Mouse (Mus musculus) CH12.LX (cell line): Measurements from ENCODE around the gene Ggt5. TPM values are rescaled to one million over a fixed set of nuclear protein-coding genes. Genes with fewer than 3 reads are reported as not detected.

ENCODE experiments used
- DNase-seq: peaks from one replicate; pipeline ENCODE4 v3.0.0-alpha.2; 2013; ENCODE audit errors: extremely low read depth
- H3K27ac ChIP-seq: 2 replicates; pipeline ENCODE4 v1.5.1; 2012; ENCODE audit warnings: low read depth, mild to moderate bottlenecking, control low read depth, moderate library complexity; ENCODE audit not compliant: insufficient read depth
- H3K27me3 ChIP-seq: replicated peaks from 2 replicates; pipeline ENCODE3; 2012; ENCODE audit warnings: inconsistent platforms
- H3K36me3 ChIP-seq, 2 experiments: replicated peaks in 1 of 2; 2 replicates each; pipeline versions ENCODE3 to v1.6.1; 2012; ENCODE audit warnings: inconsistent platforms in 1 of 2, low read length in 1 of 2, mild to moderate bottlenecking in 1 of 2, mixed read lengths in 1 of 2, moderate library complexity in 1 of 2; ENCODE audit not compliant: control insufficient read depth in 1 of 2, insufficient read depth in 1 of 2
- H3K4me1 ChIP-seq, 2 experiments: 2 replicates each; pipeline ENCODE4 v1.6.1; 2012; ENCODE audit warnings: inconsistent platforms in 1 of 2, moderate library complexity in 1 of 2; ENCODE audit not compliant: insufficient read depth in 2 of 2, control insufficient read depth in 1 of 2
- H3K4me2 ChIP-seq: 2 replicates; pipeline ENCODE4 v1.6.1; 2012; ENCODE audit warnings: low read depth, mild to moderate bottlenecking, control low read depth; ENCODE audit not compliant: poor library complexity, insufficient read depth, severe bottlenecking
- H3K4me3 ChIP-seq, 3 experiments: fragments of 150-350 bp in 1 of 3; sonication (generic) in 1 of 3; replicated peaks in 1 of 3; 2 replicates each; pipeline versions ENCODE3 to v1.5.1; 2011 to 2012; ENCODE audit warnings: low read depth in 2 of 3, low read length in 2 of 3, mild to moderate bottlenecking in 2 of 3, moderate library complexity in 2 of 3, control low read depth in 1 of 3, improper control_type of control experiment in 1 of 3, inconsistent platforms in 1 of 3, mixed read lengths in 1 of 3; ENCODE audit not compliant: poor library complexity in 1 of 3
- H3K79me2 ChIP-seq: replicated peaks from 2 replicates; pipeline ENCODE4 v1.6.1; 2012; ENCODE audit warnings: mild to moderate bottlenecking, moderate library complexity; ENCODE audit not compliant: control insufficient read depth, poor library complexity, insufficient read depth, severe bottlenecking; ENCODE audit errors: extremely low read depth
- H3K9ac ChIP-seq: 2 replicates; pipeline ENCODE4 v1.6.1; 2012; ENCODE audit warnings: low read depth, mild to moderate bottlenecking, control low read depth, moderate library complexity; ENCODE audit not compliant: insufficient read depth
- H3K9me3 ChIP-seq: replicated peaks from 2 replicates; pipeline ENCODE3; 2012; ENCODE audit warnings: low read length, inconsistent platforms, mixed read lengths
- BHLHE40 ChIP-seq: IDR thresholded peaks from 2 replicates; pipeline ENCODE4 v1.6.1; 2011; ENCODE audit warnings: mild to moderate bottlenecking, low read depth, low read length, improper control_type of control experiment
- CHD1 ChIP-seq: IDR thresholded peaks from 2 replicates; pipeline ENCODE4 v1.6.1; 2012; ENCODE audit warnings: low read depth, low read length, improper control_type of control experiment, inconsistent platforms
- CTCF ChIP-seq, 2 experiments: IDR thresholded peaks in 1 of 2; conservative IDR thresholded peaks in 1 of 2; 2 replicates each; pipeline ENCODE4 v1.5.1; 2011 to 2012; ENCODE audit warnings: low read depth in 2 of 2, low read length in 2 of 2, improper control_type of control experiment in 1 of 2, inconsistent platforms in 1 of 2, mild to moderate bottlenecking in 1 of 2, moderate library complexity in 1 of 2
- E2F4 ChIP-seq: IDR thresholded peaks from 2 replicates; pipeline ENCODE4 v1.6.1; 2011; ENCODE audit warnings: low read depth, low read length, improper control_type of control experiment; ENCODE audit not compliant: insufficient replicate concordance
- ELF1 ChIP-seq: IDR thresholded peaks from 2 replicates; pipeline ENCODE4 v1.6.1; 2014; ENCODE audit warnings: low read depth, mild to moderate bottlenecking, inconsistent platforms, low read length, improper control_type of control experiment
- ETS1 ChIP-seq: conservative IDR thresholded peaks from 2 replicates; pipeline ENCODE4 v1.6.1; 2012; ENCODE audit warnings: low read depth, mild to moderate bottlenecking, inconsistent platforms, low read length, improper control_type of control experiment, moderate library complexity
- GABPA ChIP-seq: IDR thresholded peaks from 2 replicates; pipeline ENCODE4 v1.6.1; 2012; ENCODE audit warnings: low read depth, low read length, improper control_type of control experiment, inconsistent platforms; ENCODE audit not compliant: insufficient replicate concordance
- HCFC1 ChIP-seq: IDR thresholded peaks from 2 replicates; pipeline ENCODE4 v1.6.1; 2012; ENCODE audit warnings: low read depth, mild to moderate bottlenecking, inconsistent platforms, low read length, improper control_type of control experiment
- KAT2A ChIP-seq: IDR thresholded peaks from 2 replicates; pipeline ENCODE4 v1.6.1; 2012; ENCODE audit warnings: low read length, improper control_type of control experiment, inconsistent platforms; ENCODE audit not compliant: insufficient replicate concordance
- MAZ ChIP-seq: IDR thresholded peaks from 2 replicates; pipeline ENCODE4 v1.6.1; 2012; ENCODE audit warnings: low read depth, mild to moderate bottlenecking, inconsistent platforms, low read length, improper control_type of control experiment, moderate library complexity
- MXI1 ChIP-seq: IDR thresholded peaks from 2 replicates; pipeline ENCODE4 v1.6.1; 2011; ENCODE audit warnings: mild to moderate bottlenecking, low read depth, low read length, improper control_type of control experiment
- MYC ChIP-seq: IDR thresholded peaks from 2 replicates; pipeline ENCODE4 v1.6.1; 2011; ENCODE audit warnings: low read depth, mild to moderate bottlenecking, improper control_type of control experiment, low read length
- NELFE ChIP-seq: IDR thresholded peaks from 2 replicates; pipeline ENCODE4 v1.6.1; 2011; ENCODE audit warnings: low read depth, low read length, improper control_type of control experiment
- NRF1 ChIP-seq: IDR thresholded peaks from 2 replicates; pipeline ENCODE4 v1.6.1; 2014; ENCODE audit warnings: low read depth, mild to moderate bottlenecking, inconsistent platforms, low read length, improper control_type of control experiment, moderate library complexity
- PAX5 ChIP-seq: IDR thresholded peaks from 2 replicates; pipeline ENCODE4 v1.6.1; 2012; ENCODE audit warnings: low read length, inconsistent platforms, mixed read lengths
- POLR2AphosphoS2 ChIP-seq: IDR thresholded peaks from 2 replicates; pipeline ENCODE4 v1.6.1; 2011; ENCODE audit warnings: low read depth, low read length, improper control_type of control experiment
- RCOR1 ChIP-seq: conservative IDR thresholded peaks from 2 replicates; pipeline ENCODE4 v1.6.1; 2012; ENCODE audit warnings: low read depth, mild to moderate bottlenecking, inconsistent platforms, low read length, improper control_type of control experiment
- SIN3A ChIP-seq: IDR thresholded peaks from 2 replicates; pipeline ENCODE4 v1.6.1; 2012; ENCODE audit warnings: low read length, improper control_type of control experiment, inconsistent platforms
- TBP ChIP-seq: conservative IDR thresholded peaks from 2 replicates; pipeline ENCODE4 v1.6.1; 2011; ENCODE audit warnings: low read depth, low read length, improper control_type of control experiment
- TCF12 ChIP-seq: IDR thresholded peaks from 2 replicates; pipeline ENCODE4 v1.6.1; 2014; ENCODE audit warnings: low read depth, mild to moderate bottlenecking, inconsistent platforms, low read length, improper control_type of control experiment
- USF2 ChIP-seq: conservative IDR thresholded peaks from 2 replicates; pipeline ENCODE4 v1.6.1; 2011; ENCODE audit warnings: low read depth, low read length, improper control_type of control experiment
- ZC3H11A ChIP-seq: IDR thresholded peaks from 2 replicates; pipeline ENCODE4 v1.6.1; 2012; ENCODE audit warnings: low read depth, mild to moderate bottlenecking, inconsistent platforms, low read length, improper control_type of control experiment
- ZKSCAN1 ChIP-seq: IDR thresholded peaks from 2 replicates; pipeline ENCODE4 v1.6.1; 2012; ENCODE audit warnings: low read depth, inconsistent platforms, low read length, improper control_type of control experiment, borderline replicate concordance
- ZNF384 ChIP-seq: IDR thresholded peaks from 2 replicates; pipeline ENCODE4 v1.6.1; 2012; ENCODE audit warnings: low read depth, low read length, improper control_type of control experiment, inconsistent platforms
- dilution Hi-C: fragments of 300-500 bp; cut with MboI; formaldehyde crosslinking; loops from 2 replicates; pipeline ENCODE4 v1.14.3; 2020; ENCODE audit warnings: low sequenced_read_pairs; ENCODE audit not compliant: extremely low pct_unique_long_range_greater_than_20kb, extremely low pct_ligation_motif_present
- in situ Hi-C: fragments of 300-500 bp; cut with MboI; formaldehyde crosslinking; loops from 3 replicates; pipeline ENCODE4 v1.14.3; 2019; ENCODE audit warnings: low sequenced_read_pairs, low pct_ligation_motif_present, low pct_unique_long_range_greater_than_20kb, mixed read lengths
- polyA plus RNA-seq: library from polyadenylated mRNA; unstranded; fragments of >175 nt; gene quantifications from 2 replicates; pipeline ENCODE4 v1.2.1, GENCODE M21; 2012; ENCODE audit warnings: low read depth; ENCODE audit not compliant: insufficient read length
- total RNA-seq, 2 experiments: library from RNA; depleted of rRNA; stranded (reverse); fragments of 300-350 nt in 1 of 2; fragments of >200 nt in 1 of 2; gene quantifications; 2 replicates each; pipeline ENCODE4 v1.2.3; 2012 to 2014

The Ggt5 gene
- total and polyA plus RNA-seq, 3 experiments = not detected

- Histone ChIP-seq H3K79me2 (no peaks in the 10 kb centered on the region), H3K27me3 (peaks cover 8% of the 10 kb centered on the region), H3K36me3 (no peaks in the 10 kb centered on the region), H3K9me3 (no peaks in the 10 kb centered on the region), H3K27ac (no peak overlapping the region), H3K9ac (no peak overlapping the region), H3K4me3 (no peak overlapping the region), H3K4me1 (peaks cover 14 to 32% of the 10 kb centered on the region in 2 experiments), H3K4me2 (no peak overlapping the region)
- TF ChIP-seq MAZ (no peak), KAT2A (no peak), USF2 (no peak), HCFC1 (no peak), ELF1 (no peak), CHD1 (no peak), TCF12 (no peak), SIN3A (no peak), TBP (no peak), CTCF (conservative IDR thresholded peaks at IDR 0.05 in 1 of 2, IDR thresholded peaks at IDR 0.05 in 1 of 2; ENCODE audit: low read depth in 2 of 2, low read length in 2 of 2) (no peak), ETS1 (no peak), RCOR1 (no peak), NRF1 (no peak), E2F4 (no peak), MYC (no peak)
- no peak for DNase-seq
- in situ Hi-C loops (no loop called here), dilution Hi-C loops (no loop called here)
These were observed 33.6 kb upstream of the Ggt5 start for GRCm38 (mm10) chr10:75555557-75555956.

- no peak overlapping the region for H3K4me3 ChIP-seq
- in situ Hi-C loops = no loop called here
- DNase-seq = no peak
- H3K4me2 ChIP-seq = no peak overlapping the region
- H3K27me3 ChIP-seq = peaks cover 13% of the 10 kb centered on the region
- H3K79me2 ChIP-seq = no peaks in the 10 kb centered on the region
- no peak for TF ChIP-seq PAX5
- TF ChIP-seq MXI1 = no peak
- TF ChIP-seq ZNF384 = no peak
- TF ChIP-seq BHLHE40 = no peak
- TF ChIP-seq ZKSCAN1 = no peak
- TF ChIP-seq MYC = no peak
- no peak for TF ChIP-seq NELFE
- TF ChIP-seq ZC3H11A = no peak
- TF ChIP-seq POLR2AphosphoS2 = no peak
- TF ChIP-seq GABPA = no peak
- H3K4me1 ChIP-seq = peaks cover 14 to 31% of the 10 kb centered on the region in 2 experiments
- H3K27ac ChIP-seq = no peak overlapping the region
- H3K9ac ChIP-seq = no peak overlapping the region
- dilution Hi-C loops = no loop called here
- H3K36me3 ChIP-seq = no peaks in the 10 kb centered on the region
- no peaks in the 10 kb centered on the region for H3K9me3 ChIP-seq
These were observed 33.1 kb upstream of the Ggt5 start for GRCm38 (mm10) chr10:75556026-75556425.
